Mouse (Mus musculus) heart, embryonic 11.5 days (tissue): Measurements from ENCODE around the gene 4930556J24Rik. TPM values are rescaled to one million over a fixed set of nuclear protein-coding genes. Genes with fewer than 3 reads are reported as not detected.

Source experiments
- ATAC-seq: fragments of 200-750 bp; cut with Nextera tagmentation; replicated peaks from 2 replicates; pipeline ENCODE4 v1.8.0; 2017; ENCODE audit warnings: moderate library complexity; ENCODE audit not compliant: insufficient number of reproducible peaks, low FRiP score, low TSS enrichment
- H3K27ac ChIP-seq: fragments of 300-500 bp; sonication (generic); 2 replicates; pipeline ENCODE4 v1.5.1; 2014; ENCODE audit warnings: mild to moderate bottlenecking, low read depth, low read length
- H3K27me3 ChIP-seq: fragments of 300-500 bp; sonication (generic); 2 replicates; pipeline ENCODE4 v1.6.1; 2014; ENCODE audit warnings: mild to moderate bottlenecking, low read length, mixed read lengths; ENCODE audit not compliant: control insufficient read depth, insufficient read depth
- H3K36me3 ChIP-seq: fragments of 300-500 bp; sonication (generic); 2 replicates; pipeline ENCODE4 v1.6.1; 2014; ENCODE audit warnings: mild to moderate bottlenecking, low read length, moderate library complexity, mixed read lengths; ENCODE audit not compliant: control insufficient read depth, insufficient read depth
- H3K4me1 ChIP-seq: fragments of 300-500 bp; sonication (generic); 2 replicates; pipeline ENCODE4 v1.6.1; 2014; ENCODE audit warnings: low read length; ENCODE audit not compliant: control insufficient read depth, insufficient read depth
- H3K4me2 ChIP-seq: fragments of 300-500 bp; sonication (generic); 2 replicates; pipeline ENCODE4 v1.6.1; 2014; ENCODE audit warnings: mild to moderate bottlenecking, moderate library complexity
- H3K4me3 ChIP-seq: fragments of 300-500 bp; sonication (generic); 2 replicates; pipeline ENCODE4 v1.5.1; 2014; ENCODE audit warnings: low read depth, low read length
- H3K9ac ChIP-seq: fragments of 300-500 bp; sonication (generic); 2 replicates; pipeline ENCODE4 v1.6.1; 2014; ENCODE audit warnings: mild to moderate bottlenecking, low read depth, low read length, moderate library complexity
- H3K9me3 ChIP-seq: fragments of 300-500 bp; sonication (generic); replicated peaks from 2 replicates; pipeline ENCODE4 v1.6.1; 2016; ENCODE audit warnings: low read length; ENCODE audit not compliant: control insufficient read depth
- WGBS: fragments of 180-500 bp; shearing (Covaris S2); extraction: QIAGEN DNeasy Blood & Tissue Kit; methylation state at CpG from one replicate; pipeline ENCODE4 v1.1.7; 2014; ENCODE audit not compliant: insufficient replicate concordance; 5-methylcytosine and 5-hydroxymethylcytosine counted together
- polyA plus RNA-seq: library from polyadenylated mRNA; unstranded; fragments of >200 nt; fragmentation: Nextera tagmentation; extraction: Ambion mirVana; gene quantifications from 2 replicates; pipeline ENCODE4 v1.2.1, GENCODE M21; 2014

Gene 4930556J24Rik
- polyA plus RNA-seq, 1 experiment from 2014 or later = 0.17 TPM

- no peak overlapping the region for H3K9ac ChIP-seq
- H3K36me3 ChIP-seq = 0 out of 2 replicates have a peak, but pooled peaks cover 5% of the 10 kb centered on the region
- H3K27ac ChIP-seq = no peak overlapping the region
- no peaks in the 10 kb centered on the region for H3K27me3 ChIP-seq
- no peak overlapping the region for H3K4me3 ChIP-seq
- no peak overlapping the region for H3K4me2 ChIP-seq
- WGBS = 58% methylated on average over 6 of the region's 6 CpGs
- H3K4me1 ChIP-seq = peaks cover 5% of the 10 kb centered on the region; the same call in 1 of the 2 replicates
- no peaks in the 10 kb centered on the region for H3K9me3 ChIP-seq
- ATAC-seq = no peak
These were observed 76.3 kb downstream of the 4930556J24Rik start for GRCm38 (mm10) chr11:3900296-3900695.

- 74% methylated on average over 1 of the region's 1 CpGs for WGBS
- Histone ChIP-seq H3K4me2 (no peak overlapping the region), H3K4me1 (peaks cover 5% of the 10 kb centered on the region; the same call in 1 of the 2 replicates), H3K9me3 (no peaks in the 10 kb centered on the region), H3K27me3 (no peaks in the 10 kb centered on the region), H3K9ac (no peak overlapping the region), H3K36me3 (0 out of 2 replicates have a peak, but pooled peaks cover 5% of the 10 kb centered on the region), H3K4me3 (no peak overlapping the region), H3K27ac (no peak overlapping the region)
- no peak for ATAC-seq
These were observed 80.6 kb downstream of the 4930556J24Rik start for GRCm38 (mm10) chr11:3895933-3896332.

DNA sequence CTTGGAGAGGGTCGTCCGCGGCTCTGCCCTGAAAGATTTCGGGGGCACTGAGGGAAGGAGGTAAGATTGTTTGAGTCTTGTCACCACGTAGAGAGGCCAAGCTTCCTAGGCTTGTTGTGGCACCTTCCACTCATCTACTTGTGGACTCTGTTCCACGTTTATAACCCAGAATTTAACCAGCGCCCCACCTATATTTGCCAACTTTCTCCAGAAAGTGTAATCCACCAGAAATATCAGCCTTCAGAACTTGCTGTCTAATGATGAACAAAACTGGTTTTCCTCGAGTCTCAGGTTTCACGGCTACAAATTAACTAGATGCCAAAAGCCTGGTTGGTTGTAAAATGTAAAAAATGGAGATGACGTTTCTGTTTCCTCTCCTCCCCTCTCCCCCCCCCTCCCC lies 81.1 kb downstream of the 4930556J24Rik start:
- Histone ChIP-seq H3K9me3 (no peaks in the 10 kb centered on the region), H3K9ac (peak overlapping the region; percentile 77), H3K27me3 (no peaks in the 10 kb centered on the region), H3K4me3 (peak overlapping the region; percentile 59), H3K36me3 (0 out of 2 replicates have a peak, but pooled peaks cover 5% of the 10 kb centered on the region), H3K4me2 (peak overlapping the region; percentile 88), H3K4me1 (peaks cover 4% of the 10 kb centered on the region; the same call in 1 of the 2 replicates), H3K27ac (peak overlapping the region; percentile 76)
- 5% methylated on average over 10 of the region's 10 CpGs for WGBS
- ATAC-seq = no peak

- 0 out of 2 replicates have a peak, but pooled peaks cover 5% of the 10 kb centered on the region for H3K36me3 ChIP-seq
- ATAC-seq = peak; percentile 95
- peak within 1 kb of the TSS; percentile 88 for H3K4me2 ChIP-seq
- peak within 1 kb of the TSS; percentile 77 for H3K9ac ChIP-seq
- H3K27ac ChIP-seq = peak within 1 kb of the TSS; percentile 76
- H3K27me3 ChIP-seq = no peaks in the 10 kb centered on the region
- H3K9me3 ChIP-seq = no peaks in the 10 kb centered on the region
- 5% methylated on average over 46 of the region's 46 CpGs for WGBS
- no peaks in the 10 kb centered on the region for H3K4me1 ChIP-seq
- peak within 1 kb of the TSS; percentile 59 for H3K4me3 ChIP-seq
These were observed 81.9 kb downstream of the 4930556J24Rik start, which contains the start of the genes 4921536K21Rik and Dusp18 for GRCm38 (mm10) chr11:3894406-3895281. 4921536K21Rik (minus strand) TSS chr11:3895098. Dusp18 (plus strand) TSS chr11:3895240.

- H3K36me3 ChIP-seq = 0 out of 2 replicates have a peak, but pooled peaks cover 5% of the 10 kb centered on the region
- no peak overlapping the region for H3K4me3 ChIP-seq
- ATAC-seq = no peak
- H3K9ac ChIP-seq = no peak overlapping the region
- no peak overlapping the region; the same call in 1 of the 2 replicates for H3K4me2 ChIP-seq
- H3K4me1 ChIP-seq = no peaks in the 10 kb centered on the region
- no peak overlapping the region for H3K27ac ChIP-seq
- WGBS = 75% methylated on average over 6 of the region's 6 CpGs
- H3K27me3 ChIP-seq = no peaks in the 10 kb centered on the region
- H3K9me3 ChIP-seq = no peaks in the 10 kb centered on the region
These were observed 82.6 kb downstream of the 4930556J24Rik start for GRCm38 (mm10) chr11:3893970-3894369.

Other genes starting within 250 kb of the 4930556J24Rik start
- gene Osbp2, start 112.9 kb downstream of the 4930556J24Rik start, polyA plus RNA-seq = 0.13 and 0.23 TPM in 2 replicates
- gene 4921536K21Rik, start 81.7 kb downstream of the 4930556J24Rik start, polyA plus RNA-seq = not detected in 2 replicates
- 11.9 and 12.2 TPM in 2 replicates for gene Dusp18, start 81.5 kb downstream of the 4930556J24Rik start, polyA plus RNA-seq
- gene Slc35e4, start 62.1 kb downstream of the 4930556J24Rik start, polyA plus RNA-seq = 2.9 and 3.0 TPM in 2 replicates
- 71.2 and 72.5 TPM in 2 replicates for gene Tcn2, start 44.6 kb downstream of the 4930556J24Rik start, polyA plus RNA-seq
- gene Pes1, start 12.8 kb downstream of the 4930556J24Rik start, polyA plus RNA-seq = 48.2 and 51.5 TPM in 2 replicates
- 0.14 and 0.19 TPM in 2 replicates for gene Gal3st1, start 6.9 kb upstream of the 4930556J24Rik start, polyA plus RNA-seq
- gene Sec14l4, start 54.7 kb upstream of the 4930556J24Rik start, polyA plus RNA-seq = not detected in 2 replicates
- gene Sec14l3, start 88.1 kb upstream of the 4930556J24Rik start, polyA plus RNA-seq = not detected in 2 replicates
- gene Mtfp1, start 118.7 kb upstream of the 4930556J24Rik start, polyA plus RNA-seq = 20.8 and 21.0 TPM in 2 replicates
- gene Sec14l2, start 146.6 kb upstream of the 4930556J24Rik start, polyA plus RNA-seq = 0.93 and 1.1 TPM in 2 replicates
- gene Rnf215, start 158.4 kb upstream of the 4930556J24Rik start, polyA plus RNA-seq = 13.7 and 15.3 TPM in 2 replicates
- 2.2 and 2.6 TPM in 2 replicates for gene Ccdc157, start 183.5 kb upstream of the 4930556J24Rik start, polyA plus RNA-seq
- 44.7 and 47.9 TPM in 2 replicates for gene Sf3a1, start 183.6 kb upstream of the 4930556J24Rik start, polyA plus RNA-seq
- 8.5 and 10.1 TPM in 2 replicates for gene Tbc1d10a, start 210.0 kb upstream of the 4930556J24Rik start, polyA plus RNA-seq
- 2.2 and 2.5 TPM in 2 replicates for gene Castor1, start 241.4 kb upstream of the 4930556J24Rik start, polyA plus RNA-seq